Comparison of ENCODE assay signal across 12 mouse cellular contexts in the genomic region with DNA sequence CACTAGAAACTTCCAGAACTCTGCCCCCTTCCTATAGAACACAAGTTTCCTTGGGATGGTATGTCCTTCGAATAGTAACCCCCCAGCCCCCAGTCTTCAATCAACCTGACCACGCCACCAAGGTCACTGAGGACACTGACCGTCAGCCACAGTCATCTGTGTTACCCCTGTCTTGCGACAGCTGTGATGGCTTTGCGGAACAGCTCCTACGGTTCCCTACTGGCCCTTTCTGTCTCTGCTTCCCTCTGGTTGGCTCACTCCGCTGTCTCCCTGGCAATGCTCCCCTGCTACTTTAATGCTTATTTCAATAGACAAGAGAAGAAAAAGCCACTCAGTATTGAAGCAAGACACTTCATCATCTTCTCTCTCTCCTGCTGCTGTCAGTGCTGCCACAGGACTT. TPM values are rescaled to one million over a fixed set of nuclear protein-coding genes. Genes with fewer than 3 reads are reported as not detected.
DNase-seq lines count a peak whose midpoint lies in the region; ATAC-seq and TF ChIP-seq lines count a peak whose summit lies in the region.
"Had no signal": no experiment of that assay in that cellular context is flagged by ENCODE, and none has a peak within 500 bp of the region (broad histone marks: within the 10 kb centered on the region; RNA-seq: fewer than 3 reads in every experiment).

No protein-coding gene starts in this region.

- no peak overlapping the region for H3K9ac ChIP-seq in hindbrain, embryonic 12.5 days
- H3K9ac ChIP-seq in midbrain, embryonic 16.5 days (ENCODE audit: low read depth, low read length) = no peak overlapping the region
- H3K9ac ChIP-seq in liver, postnatal 0 days (replicated peaks) = no peak overlapping the region

- peak; percentile 8 for DNase-seq in adrenal gland, postnatal 10 days
- DNase-seq in adrenal gland, adult 8-10 months = no peak
- DNase-seq in kidney, postnatal 10 days = peak; percentile 51
- no peak for DNase-seq in kidney, adult 2 months
- no peak for DNase-seq in urinary bladder, adult 18-20 months (ENCODE audit: low spot score in 2 of 2)
- DNase-seq in liver, postnatal 0 days = no peak
- DNase-seq: adrenal gland, postnatal 25 days; cerebellum, postnatal 25 days; kidney, adult 8-10 months had no signal

- TF ChIP-seq EP300 in liver, postnatal 0 days (IDR thresholded peaks at IDR 0.05; ENCODE audit: low read depth) = no peak

- ATAC-seq in hindbrain, embryonic 12.5 days (ENCODE audit: low FRiP score) = peak; percentile 60
- peak; percentile 65 for ATAC-seq in midbrain, embryonic 16.5 days
- no peak for ATAC-seq in liver, postnatal 0 days

- TF ChIP-seq POLR2A in kidney, adult 2 months (IDR thresholded peaks at IDR 0.05; ENCODE audit: low read depth, low read length) = no peak

- no peak overlapping the region for H3K4me2 ChIP-seq in hindbrain, embryonic 12.5 days (replicated peaks)
- peak overlapping the region; percentile 4 for H3K4me2 ChIP-seq in midbrain, embryonic 16.5 days (ENCODE audit: low read length)
- H3K4me2 ChIP-seq in liver, postnatal 0 days (ENCODE audit: low read depth, low read length) = no peak overlapping the region

- H3K4me3 ChIP-seq in kidney, adult 2 months (ENCODE audit: insufficient read depth, low read depth, low read length) = no peak overlapping the region
- H3K4me3 ChIP-seq in hindbrain, embryonic 12.5 days = no peak overlapping the region
- H3K4me3 ChIP-seq in midbrain, embryonic 16.5 days (ENCODE audit: low read depth, low read length) = no peak overlapping the region
- H3K4me3 ChIP-seq in liver, postnatal 0 days (ENCODE audit: low read depth, low read length) = no peak overlapping the region

- H3K4me1 ChIP-seq in kidney, adult 2 months (ENCODE audit: control insufficient read depth, insufficient read depth, low read length) = no peaks in the 10 kb centered on the region
- peaks cover 18% of the 10 kb centered on the region for H3K4me1 ChIP-seq in hindbrain, embryonic 12.5 days
- H3K4me1 ChIP-seq in midbrain, embryonic 16.5 days (ENCODE audit: control insufficient read depth, insufficient read depth, low read length) = peaks cover 12% of the 10 kb centered on the region
- H3K4me1 ChIP-seq in liver, postnatal 0 days (ENCODE audit: insufficient read depth) = no peaks in the 10 kb centered on the region

- no peak for TF ChIP-seq CTCF in kidney, adult 2 months (conservative IDR thresholded peaks at IDR 0.05; ENCODE audit: insufficient read depth, insufficient read length, low read depth, low read length)
- TF ChIP-seq CTCF in liver, postnatal 0 days (IDR thresholded peaks at IDR 0.05; ENCODE audit: low read depth) = no peak

- no peak overlapping the region for H3K27ac ChIP-seq in kidney, adult 2 months (ENCODE audit: insufficient read depth, low read depth, low read length)
- H3K27ac ChIP-seq in hindbrain, embryonic 12.5 days = no peak overlapping the region
- H3K27ac ChIP-seq in midbrain, embryonic 16.5 days (ENCODE audit: low read length) = no peak overlapping the region
- no peak overlapping the region for H3K27ac ChIP-seq in liver, postnatal 0 days (ENCODE audit: low read depth)

- no peaks in the 10 kb centered on the region for H3K36me3 ChIP-seq in kidney, adult 2 months (ENCODE audit: control insufficient read depth, insufficient read depth, low read length)
- H3K36me3 ChIP-seq in hindbrain, embryonic 12.5 days = no peaks in the 10 kb centered on the region
- H3K36me3 ChIP-seq in midbrain, embryonic 16.5 days (ENCODE audit: control insufficient read depth, insufficient read depth, low read length) = no peaks in the 10 kb centered on the region
- no peaks in the 10 kb centered on the region for H3K36me3 ChIP-seq in liver, postnatal 0 days (replicated peaks; ENCODE audit: insufficient read depth, low read length)

- no peaks in the 10 kb centered on the region for H3K27me3 ChIP-seq in kidney, adult 2 months (replicated peaks; ENCODE audit: control insufficient read depth, insufficient read depth, low read length)
- no peaks in the 10 kb centered on the region for H3K27me3 ChIP-seq in hindbrain, embryonic 12.5 days
- H3K27me3 ChIP-seq in midbrain, embryonic 16.5 days (ENCODE audit: control insufficient read depth, insufficient read depth, low read depth, low read length) = no peaks in the 10 kb centered on the region
- H3K27me3 ChIP-seq in liver, postnatal 0 days (ENCODE audit: insufficient read depth, low read length) = no peaks in the 10 kb centered on the region

- no peaks in the 10 kb centered on the region for H3K9me3 ChIP-seq in hindbrain, embryonic 12.5 days (replicated peaks)
- no peaks in the 10 kb centered on the region for H3K9me3 ChIP-seq in midbrain, embryonic 16.5 days (replicated peaks; ENCODE audit: control insufficient read depth, low read length, poor library complexity, severe bottlenecking)
- no peaks in the 10 kb centered on the region for H3K9me3 ChIP-seq in liver, postnatal 0 days (ENCODE audit: low read length)

- WGBS in kidney, adult 2 months = 53% methylated on average over 7 of the region's 7 CpGs
- WGBS in hindbrain, embryonic 12.5 days = 22% methylated on average over 7 of the region's 7 CpGs
- 16% methylated on average over 7 of the region's 7 CpGs for whole genome bisulfite sequencing in midbrain, embryonic 16.5 days
- 65% methylated on average over 7 of the region's 7 CpGs for WGBS in liver, postnatal 0 days (ENCODE audit: insufficient replicate concordance)

RNA-seq across cellular contexts. Expression of a gene that starts 10.8 kb away (rescaled TPM):
- total RNA-seq in adrenal gland, postnatal 10 days (2021) = not detected
- total RNA-seq in adrenal gland, adult 8-10 months (2022) = not detected
- not detected in 2 replicates for polyA plus RNA-seq in kidney, adult 2 months (2012; rRNA removed)
- not detected in 2 replicates for polyA plus RNA-seq in hindbrain, embryonic 12.5 days (2016; fragmentation: Nextera tagmentation; extraction: Ambion mirVana)
- 0.24 and 0.25 TPM in 2 replicates for polyA plus RNA-seq in midbrain, embryonic 16.5 days (2015; fragmentation: Nextera tagmentation; extraction: Ambion mirVana)
- polyA plus RNA-seq in liver, postnatal 0 days (2015; fragmentation: Nextera tagmentation; extraction: Ambion mirVana) = not detected in 2 replicates
- total RNA-seq: adrenal gland, postnatal 25 days; MEL had no signal

RNA-seq across cellular contexts. Expression of a gene that starts 37.0 kb away (rescaled TPM):
- 10 to 100 TPM; 33.8 to 37.4 TPM for total RNA-seq in adrenal gland, postnatal 10 days (2021)
- 10 to 100 TPM; 34.5 to 35.7 (median 34.7) TPM for total RNA-seq in adrenal gland, adult 8-10 months (2022)
- 11.4 and 16.5 TPM in 2 replicates for polyA plus RNA-seq in kidney, adult 2 months (2012; rRNA removed)
- polyA plus RNA-seq in hindbrain, embryonic 12.5 days (2016; fragmentation: Nextera tagmentation; extraction: Ambion mirVana) = 138 and 139 TPM in 2 replicates
- 226 and 229 TPM in 2 replicates for polyA plus RNA-seq in midbrain, embryonic 16.5 days (2015; fragmentation: Nextera tagmentation; extraction: Ambion mirVana)
- polyA plus RNA-seq in liver, postnatal 0 days (2015; fragmentation: Nextera tagmentation; extraction: Ambion mirVana) = 107 and 121 TPM in 2 replicates

Comparison
In these comparisons a context has a peak if more than half of its experiments do, and no peak if none do; other contexts are left out.
1. DNase-seq: peak in adrenal gland, postnatal 10 days (single experiment) and kidney, postnatal 10 days (single experiment); none in adrenal gland, adult 8-10 months (single experiment), kidney, adult 2 months (single experiment), urinary bladder, adult 18-20 months (0 of 2) and liver, postnatal 0 days (single experiment).